10 mouse cellular contexts compared by ENCODE assay signal in genomic region chr2:35679812-35680672, GRCm38 (mm10).
DNase-seq lines count a peak whose midpoint lies in the region; ATAC-seq and TF ChIP-seq lines count a peak whose summit lies in the region.
"Had no signal": no experiment of that assay in that cellular context is flagged by ENCODE, and none has a peak within 500 bp of the region (broad histone marks: within the 10 kb centered on the region; RNA-seq: fewer than 3 reads in every experiment).

No protein-coding gene starts in this region.

- no peaks in the 10 kb centered on the region for H3K27me3 ChIP-seq in heart, embryonic 12.5 days (replicated peaks)
- peaks cover 67% of the 10 kb centered on the region for H3K27me3 ChIP-seq in megakaryocyte, embryonic 14.5 days (replicated peaks)
- H3K27me3 ChIP-seq in neural tube, embryonic 15.5 days (replicated peaks): no peaks in the 10 kb centered on the region
- H3K27me3 ChIP-seq: neural tube, embryonic 12.5 days; Patski had no signal

- H3K27ac ChIP-seq in gastrocnemius, adult 2 months: peak overlapping the region; percentile 77
- peak overlapping the region; percentile 89 for H3K27ac ChIP-seq in heart, embryonic 12.5 days (ENCODE audit: poor library complexity, severe bottlenecking)
- H3K27ac ChIP-seq in neural tube, embryonic 15.5 days (replicated peaks): no peak overlapping the region
- H3K27ac ChIP-seq: neural tube, embryonic 12.5 days had no signal

- H3K4me1 ChIP-seq in heart, embryonic 12.5 days (replicated peaks): peaks cover 100% of the 10 kb centered on the region
- peaks cover 80% of the 10 kb centered on the region for H3K4me1 ChIP-seq in megakaryocyte, embryonic 14.5 days
- H3K4me1 ChIP-seq in neural tube, embryonic 15.5 days: peaks cover 98% of the 10 kb centered on the region

- peak overlapping the region; percentile 36; the same call in 1 of the 2 replicates for H3K4me3 ChIP-seq in gastrocnemius, adult 2 months
- no peak overlapping the region for H3K4me3 ChIP-seq in heart, embryonic 12.5 days
- H3K4me3 ChIP-seq in megakaryocyte, embryonic 14.5 days (replicated peaks): peak overlapping the region; percentile 5
- H3K4me3 ChIP-seq in neural tube, embryonic 15.5 days (replicated peaks): no peak overlapping the region
- H3K4me3 ChIP-seq: neural tube, embryonic 12.5 days had no signal

- H3K9me3 ChIP-seq in heart, embryonic 12.5 days (replicated peaks): no peaks in the 10 kb centered on the region
- no peaks in the 10 kb centered on the region for H3K9me3 ChIP-seq in megakaryocyte, embryonic 14.5 days
- H3K9me3 ChIP-seq in neural tube, embryonic 15.5 days (replicated peaks): no peaks in the 10 kb centered on the region
- H3K9me3 ChIP-seq: neural tube, embryonic 12.5 days had no signal

- ATAC-seq in heart, embryonic 12.5 days (ENCODE audit: insufficient number of reproducible peaks, low FRiP score): peak; percentile 24
- ATAC-seq in neural tube, embryonic 15.5 days (ENCODE audit: low FRiP score): no peak
- ATAC-seq: Patski had no signal

- peak overlapping the region; percentile 6; the same call in 1 of the 2 replicates for H3K9ac ChIP-seq in heart, embryonic 12.5 days
- H3K9ac ChIP-seq in neural tube, embryonic 15.5 days (replicated peaks): no peak overlapping the region
- H3K9ac ChIP-seq: neural tube, embryonic 12.5 days had no signal

- intact Hi-C loops in gastrocnemius, adult 2 months (cut with DNase I): no loop called here

- WGBS in heart, embryonic 12.5 days: 21% methylated on average over 10 of the region's 10 CpGs
- 21% methylated on average over 10 of the region's 10 CpGs for WGBS in neural tube, embryonic 15.5 days

- no peaks in the 10 kb centered on the region for H3K36me3 ChIP-seq in heart, embryonic 12.5 days
- H3K36me3 ChIP-seq in megakaryocyte, embryonic 14.5 days (replicated peaks; ENCODE audit: low read length): no peaks in the 10 kb centered on the region
- no peaks in the 10 kb centered on the region for H3K36me3 ChIP-seq in neural tube, embryonic 15.5 days
- H3K36me3 ChIP-seq: neural tube, embryonic 12.5 days had no signal

- peak; percentile 54 for DNase-seq in gastrocnemius, adult 2 months
- no peak for DNase-seq in gastrocnemius, adult 8-10 months (ENCODE audit: low spot score in 2 of 2)
- DNase-seq in adrenal gland, postnatal 14 days: peak; percentile 87
- DNase-seq in kidney, postnatal 25 days: peak; percentile 66 to 78
- no peak for DNase-seq in frontal cortex, postnatal 25 days (ENCODE audit: low spot score in 2 of 2)

- 0 out of 2 replicates have a peak overlapping the region, but pooled peaks have one; percentile 11 for H3K4me2 ChIP-seq in heart, embryonic 12.5 days
- H3K4me2 ChIP-seq in neural tube, embryonic 15.5 days: no peak overlapping the region
- H3K4me2 ChIP-seq: neural tube, embryonic 12.5 days had no signal

- no peak for TF ChIP-seq CTCF in gastrocnemius, adult 2 months (IDR thresholded peaks at IDR 0.05)

Comparison
In these comparisons a context has a peak if more than half of its experiments do, and no peak if none do; other contexts are left out.
1. DNase-seq: peak in gastrocnemius, adult 2 months (single experiment), adrenal gland, postnatal 14 days (single experiment) and kidney, postnatal 25 days (2 of 2); none in gastrocnemius, adult 8-10 months (0 of 2) and frontal cortex, postnatal 25 days (0 of 2).
2. H3K4me3 ChIP-seq: peak in gastrocnemius, adult 2 months (single experiment) and megakaryocyte, embryonic 14.5 days (single experiment); none in heart, embryonic 12.5 days (single experiment) and neural tube, embryonic 15.5 days (single experiment).